Mouse (Mus musculus) cerebellum, adult 8-10 months (tissue): Measurements from ENCODE around the gene Utp20.
"Not testable (repeated sequence)": the region's sequence is repeated elsewhere in the genome, so short reads cannot be mapped to it uniquely, and the experiment has no call there.

Experiments used
- DNase-seq: peaks from one replicate; pipeline ENCODE4 v3.0.0; 2022

Utp20 gene

GRCm38 (mm10) chr10:88783135-88783534 is 43.5 kb downstream of the Utp20 start:
- not testable (repeated sequence) for DNase-seq

DNA sequence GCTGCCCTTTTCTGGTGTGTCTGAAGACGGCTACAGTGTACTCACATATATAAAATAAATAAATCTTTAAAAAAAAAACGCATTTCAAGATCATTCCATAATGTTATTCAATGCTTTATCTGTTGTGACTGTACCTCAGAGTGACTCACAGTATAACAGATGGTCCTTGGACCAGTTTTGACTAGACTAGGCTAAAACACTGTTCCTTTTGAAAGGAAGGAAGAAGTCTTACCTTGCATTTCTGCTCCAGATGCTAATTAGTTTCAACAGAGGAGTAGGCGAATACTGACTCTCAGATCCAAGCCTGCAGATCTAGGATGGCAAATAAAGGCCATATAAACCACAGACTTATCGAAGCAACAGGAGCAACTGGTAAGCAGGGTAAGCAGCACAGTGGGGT is 45.9 kb downstream of the Utp20 start:
- no peak for DNase-seq

GRCm38 (mm10) chr10:88776206-88776605 is 50.4 kb downstream of the Utp20 start:
- no peak for DNase-seq

DNA sequence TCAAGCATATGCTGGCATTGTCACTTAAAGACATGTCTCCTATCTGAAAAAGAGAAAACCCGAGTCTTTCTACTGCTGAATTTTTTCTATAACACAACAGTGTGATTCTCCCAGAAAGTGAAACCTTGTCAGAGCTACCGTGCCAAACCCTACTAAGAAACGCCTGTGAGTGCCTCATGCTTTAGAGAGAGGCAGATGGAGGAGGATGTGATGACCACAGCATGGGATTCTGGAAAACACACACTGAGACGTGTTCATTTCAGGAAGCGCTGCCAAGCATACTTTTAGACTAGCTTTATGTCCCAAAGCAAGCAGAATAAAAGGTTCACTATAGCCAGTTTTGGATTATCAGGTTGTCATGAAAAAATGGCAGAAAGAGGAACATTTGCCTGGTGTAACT is 53.6 kb downstream of the Utp20 start:
- DNase-seq, result not testable (repeated sequence)

GRCm38 (mm10) chr10:88769676-88770075 is 56.9 kb downstream of the Utp20 start:
- no peak for DNase-seq

DNA sequence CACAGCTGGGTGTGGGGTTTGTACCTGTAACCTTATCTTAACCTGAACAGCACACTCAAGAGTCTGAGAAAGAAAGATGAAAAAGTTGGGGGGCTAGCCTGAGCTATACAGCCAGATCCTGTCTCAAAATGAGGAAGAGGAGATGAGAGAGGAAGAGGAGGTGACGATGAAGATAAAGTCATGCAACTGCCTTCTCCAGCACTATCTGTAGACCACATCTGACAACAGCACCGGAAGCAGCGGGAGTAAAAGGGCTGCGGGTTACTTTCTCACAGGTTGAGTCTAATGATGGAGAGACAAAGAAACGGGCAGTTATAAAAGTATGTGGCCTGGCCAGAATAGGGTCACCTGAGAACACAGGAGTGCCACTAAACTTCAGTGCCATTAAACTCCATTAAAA is 57.6 kb downstream of the Utp20 start:
- no peak for DNase-seq

DNA sequence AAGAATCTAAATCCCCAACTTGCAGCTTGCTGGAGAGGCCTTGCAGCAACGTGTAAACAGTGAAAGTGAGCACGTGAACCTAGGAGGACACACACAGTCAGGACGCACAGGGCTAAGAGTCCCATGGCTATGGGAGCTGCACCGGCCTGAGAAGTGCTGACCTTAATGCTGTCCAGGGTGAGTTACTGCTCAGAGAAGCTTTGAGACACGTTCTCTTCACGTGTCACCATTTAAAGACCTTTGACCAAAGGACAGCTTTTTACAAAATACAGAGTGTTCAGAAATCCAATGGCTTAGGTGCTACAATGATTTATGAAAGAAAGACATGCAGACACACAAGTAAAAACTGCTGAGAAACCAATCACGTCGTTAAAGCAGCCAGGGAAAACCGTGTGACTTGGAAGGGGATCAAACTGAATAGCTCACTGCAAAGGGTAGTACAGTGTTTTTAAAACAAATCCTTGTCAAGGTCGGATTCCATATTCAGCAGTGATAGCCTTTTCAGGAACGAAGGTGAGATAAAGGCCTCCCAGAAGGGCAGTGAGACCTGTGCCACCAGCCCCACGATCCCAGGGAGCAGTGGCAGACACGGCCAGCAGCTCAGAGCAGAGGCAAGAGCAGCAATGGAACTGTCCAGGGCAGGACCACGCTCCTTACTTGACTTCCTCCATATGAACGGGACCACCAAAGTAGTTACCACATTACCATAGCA is 61.0 kb downstream of the Utp20 start:
- DNase-seq, result no peak

DNA sequence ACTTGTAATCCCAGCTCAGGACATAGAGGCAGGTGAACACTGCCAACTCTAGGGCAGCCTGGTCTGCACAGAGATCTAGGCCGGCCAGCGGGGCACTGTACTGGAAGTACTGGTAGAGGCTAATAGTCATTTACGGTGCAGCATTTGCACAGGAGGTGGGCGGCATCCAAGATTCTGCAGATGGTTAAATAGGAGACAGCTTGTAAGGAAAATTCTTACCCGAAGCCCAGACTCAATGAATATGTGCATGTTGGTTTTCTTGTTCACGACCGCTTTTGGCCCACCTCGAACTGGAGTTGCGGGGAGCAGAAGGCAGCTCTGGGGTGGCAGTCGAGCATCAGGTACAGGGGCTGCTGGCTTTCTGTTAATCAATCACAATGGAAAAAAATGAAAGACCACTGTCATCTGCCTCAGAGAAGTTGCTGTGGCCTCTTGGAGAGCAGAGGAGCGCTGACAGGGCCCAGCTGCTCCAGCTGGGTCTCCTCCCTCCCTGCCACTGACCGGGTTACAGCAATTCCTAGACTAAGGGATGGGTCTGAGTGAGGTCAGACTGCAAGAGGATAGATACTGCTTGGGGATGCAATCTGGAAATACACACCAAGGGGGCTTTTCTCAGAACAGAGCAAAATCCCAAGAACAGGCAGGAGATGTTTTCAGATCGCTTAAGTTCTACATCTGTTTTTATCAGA is 64.9 kb downstream of the Utp20 start:
- DNase-seq, result no peak

DNA sequence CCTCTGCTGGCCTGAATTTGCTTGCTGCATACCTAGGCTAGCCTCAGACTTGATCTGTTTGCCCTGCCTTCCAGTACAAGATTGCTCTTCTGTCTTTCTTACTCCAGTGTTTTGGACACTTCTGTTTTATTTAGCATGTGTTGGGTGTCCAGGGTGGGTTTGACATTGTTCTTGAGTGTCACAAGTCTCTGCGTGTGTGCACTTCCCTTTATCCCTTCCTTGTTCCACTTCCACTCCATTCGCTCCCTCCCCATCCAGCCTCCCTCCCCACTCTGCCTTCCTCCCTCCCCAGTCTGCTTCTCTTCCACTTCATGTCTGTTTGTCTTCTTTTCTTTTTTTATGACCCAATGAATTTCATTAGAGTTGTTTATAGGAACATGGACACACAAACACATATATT is 85.2 kb downstream of the Utp20 start:
- DNase-seq, result no peak

DNA sequence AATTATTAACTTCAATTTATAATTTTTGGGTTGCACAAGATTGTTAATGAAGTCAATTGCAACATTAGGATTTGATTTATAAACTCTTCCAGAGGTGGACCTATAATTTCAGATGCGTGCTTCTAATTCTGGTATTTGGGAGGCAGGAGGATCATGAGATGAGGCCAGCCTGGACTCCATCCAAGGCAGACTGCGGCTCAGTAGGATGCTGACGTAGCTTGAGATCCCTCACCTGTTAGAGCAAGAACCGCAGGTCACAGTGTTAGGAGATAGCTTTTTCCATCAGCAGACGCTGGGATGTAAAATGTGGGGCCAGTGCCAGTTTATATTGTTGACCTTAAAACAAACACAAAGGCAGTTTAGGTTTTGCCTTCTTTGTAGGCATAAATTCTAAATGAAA is 85.8 kb downstream of the Utp20 start:
- peak; percentile 21 for DNase-seq

GRCm38 (mm10) chr10:88739818-88740217 is 86.8 kb downstream of the Utp20 start:
- DNase-seq, result no peak

GRCm38 (mm10) chr10:88739074-88739473 is 87.5 kb downstream of the Utp20 start:
- not testable (repeated sequence) for DNase-seq

DNA sequence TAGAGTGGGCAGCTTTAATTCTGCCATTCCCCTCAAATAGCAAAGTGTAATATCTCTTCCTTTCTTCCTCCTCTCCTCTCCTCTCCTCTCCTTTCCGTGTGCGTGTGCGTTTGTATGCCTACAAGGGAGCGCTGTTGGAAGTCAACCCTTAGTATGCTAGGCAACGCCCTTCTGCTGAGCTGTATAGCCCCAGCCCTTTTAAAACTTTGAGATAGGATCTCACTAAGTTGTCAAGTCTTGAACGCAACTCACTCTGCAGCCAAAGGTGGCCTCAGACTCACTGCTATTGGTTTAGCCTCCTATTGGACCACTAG is 94.3 kb downstream of the Utp20 start:
- DNase-seq, result no peak

GRCm38 (mm10) chr10:88731496-88732308 is 94.9 kb downstream of the Utp20 start:
- DNase-seq, result no peak

DNA sequence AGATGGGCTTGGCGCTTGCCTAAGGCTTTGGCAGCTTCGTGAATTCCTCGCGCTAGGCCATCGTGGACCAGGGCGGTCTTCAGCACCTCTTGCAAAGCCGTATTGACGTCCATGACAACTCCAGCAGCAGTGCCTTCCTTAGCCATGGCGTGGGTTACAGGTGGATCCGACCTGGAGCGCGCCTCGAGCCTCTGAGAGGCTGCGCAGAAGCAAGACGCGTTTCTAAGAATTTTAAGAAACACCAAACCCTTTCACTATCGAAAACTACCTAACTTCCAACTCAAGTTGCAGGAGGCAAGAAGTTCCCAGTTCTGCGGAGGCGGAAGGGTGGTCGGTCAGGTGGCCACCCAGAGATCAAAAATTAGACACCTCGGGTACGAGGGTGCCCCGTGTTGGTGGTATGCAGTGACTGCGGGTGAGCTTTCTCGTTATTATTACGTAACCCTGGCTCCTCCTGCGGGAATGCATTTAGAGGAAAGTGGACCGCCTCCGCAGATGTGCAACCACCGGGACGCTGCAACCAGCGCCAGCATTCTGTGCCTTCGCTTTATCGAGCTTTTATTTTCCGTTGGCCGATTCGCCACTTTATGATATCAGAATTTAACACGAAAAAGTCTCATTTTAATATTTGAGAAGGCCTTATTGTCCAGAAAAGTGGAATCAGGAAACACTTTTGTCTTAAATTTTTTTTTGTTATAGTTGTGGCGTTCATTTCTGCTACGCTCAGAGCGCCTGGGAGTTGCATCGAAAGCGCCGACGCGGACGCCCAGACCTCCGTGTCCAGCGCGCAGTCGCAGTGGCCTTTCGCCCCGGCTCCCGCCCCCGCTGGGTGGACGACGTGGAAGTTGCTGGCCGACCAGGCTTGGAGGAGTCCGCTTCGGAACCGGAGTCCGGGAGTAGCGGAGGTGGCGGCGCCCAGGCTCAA is 95.8 kb downstream of the Utp20 start, which contains the start of gene Arl1:
TSS of gene Arl1 (plus strand) at position 288 of the 925 bp plus-strand sequence.
- DNase-seq, result peak; percentile 93

DNA sequence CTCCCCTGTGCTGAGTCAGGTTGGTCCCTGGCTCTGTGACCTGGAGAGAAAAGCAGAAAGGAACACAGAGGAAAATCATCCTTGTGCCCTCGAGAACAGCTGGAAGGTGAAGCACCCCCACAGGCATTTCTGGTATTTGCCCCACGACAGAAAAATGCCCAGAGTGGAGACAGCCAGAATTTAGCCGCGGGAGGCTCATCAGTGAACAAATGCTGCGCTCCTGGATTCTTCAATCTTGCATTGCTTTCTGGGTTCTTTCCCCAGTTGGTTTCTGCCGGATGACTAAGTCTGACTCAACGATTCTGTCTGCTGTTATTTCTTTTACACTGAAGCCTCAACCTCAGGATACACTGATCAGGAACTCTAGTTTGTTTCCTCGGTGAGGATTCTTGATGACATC is 98.4 kb downstream of the Utp20 start:
- DNase-seq, result no peak

DNA sequence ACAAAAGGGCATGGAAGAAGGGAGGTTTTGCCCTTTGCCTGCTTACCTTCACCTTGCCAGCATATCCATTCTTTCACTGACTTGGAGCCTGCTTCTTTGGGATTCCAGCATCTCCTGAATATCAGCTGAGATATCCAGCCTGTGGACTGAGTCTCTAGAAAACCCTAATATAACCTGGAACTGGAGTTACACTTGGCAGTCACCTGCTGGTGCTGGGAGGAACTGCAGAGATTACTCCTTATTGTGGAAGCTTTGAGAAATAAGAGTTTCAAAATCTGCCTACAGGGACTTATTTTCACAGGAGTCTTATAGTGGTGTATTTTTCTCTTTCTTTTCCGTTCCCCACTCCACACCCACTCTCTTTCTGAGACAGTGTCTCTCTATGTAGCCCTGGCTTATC is 99.5 kb downstream of the Utp20 start:
- no peak for DNase-seq

DNA sequence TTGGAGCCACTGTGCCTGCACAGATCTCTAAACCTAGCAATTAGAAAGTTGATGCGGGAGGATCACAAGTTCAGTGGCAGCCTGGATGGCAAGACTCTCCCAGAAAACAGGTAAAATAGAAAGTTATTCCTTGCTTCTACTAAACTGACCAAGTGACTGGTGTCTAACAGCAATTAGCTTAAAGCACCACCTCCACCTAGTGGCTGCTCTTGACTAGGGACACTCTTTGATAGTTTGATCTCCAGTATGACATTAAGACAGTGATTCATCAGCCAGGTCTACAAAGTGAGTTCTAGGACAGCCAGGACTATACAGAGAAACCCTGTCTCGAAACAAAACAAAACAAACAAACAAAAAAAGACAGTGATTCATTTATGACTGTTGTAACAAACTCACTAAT is 101.3 kb downstream of the Utp20 start:
- no peak for DNase-seq

DNA sequence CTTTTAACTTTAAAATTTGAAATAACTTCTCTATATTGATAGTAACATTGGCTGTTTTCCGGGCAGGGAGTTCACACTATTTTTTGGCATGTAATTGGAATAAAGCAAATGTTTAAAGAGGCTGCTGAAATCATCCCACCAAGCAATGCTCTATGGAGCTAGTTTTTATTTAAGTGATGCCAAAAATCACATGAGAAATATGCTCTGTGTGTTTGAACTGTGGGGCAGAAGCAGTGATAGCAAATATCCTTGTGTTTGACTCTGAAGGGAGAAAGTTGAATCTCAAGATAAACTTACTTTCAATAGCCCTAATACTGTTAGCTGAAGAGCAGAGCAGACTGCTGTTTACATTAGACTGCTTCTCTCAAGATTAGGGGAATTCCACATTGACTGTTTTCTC is 107.0 kb downstream of the Utp20 start:
- DNase-seq, result no peak

DNA sequence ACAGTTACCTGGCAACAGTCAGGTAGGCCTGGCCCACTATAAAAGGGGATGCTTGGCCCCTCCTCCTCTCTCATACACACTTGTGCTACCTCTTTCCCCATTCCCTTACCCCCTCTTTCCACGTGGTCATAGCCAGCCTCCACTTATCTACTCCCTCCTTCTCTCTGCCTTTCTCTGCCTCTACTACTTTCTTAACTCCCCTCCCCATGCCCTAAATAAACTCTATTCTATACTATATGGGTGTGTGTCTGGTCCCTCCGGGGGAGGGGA is 108.9 kb downstream of the Utp20 start:
- no peak for DNase-seq

DNA sequence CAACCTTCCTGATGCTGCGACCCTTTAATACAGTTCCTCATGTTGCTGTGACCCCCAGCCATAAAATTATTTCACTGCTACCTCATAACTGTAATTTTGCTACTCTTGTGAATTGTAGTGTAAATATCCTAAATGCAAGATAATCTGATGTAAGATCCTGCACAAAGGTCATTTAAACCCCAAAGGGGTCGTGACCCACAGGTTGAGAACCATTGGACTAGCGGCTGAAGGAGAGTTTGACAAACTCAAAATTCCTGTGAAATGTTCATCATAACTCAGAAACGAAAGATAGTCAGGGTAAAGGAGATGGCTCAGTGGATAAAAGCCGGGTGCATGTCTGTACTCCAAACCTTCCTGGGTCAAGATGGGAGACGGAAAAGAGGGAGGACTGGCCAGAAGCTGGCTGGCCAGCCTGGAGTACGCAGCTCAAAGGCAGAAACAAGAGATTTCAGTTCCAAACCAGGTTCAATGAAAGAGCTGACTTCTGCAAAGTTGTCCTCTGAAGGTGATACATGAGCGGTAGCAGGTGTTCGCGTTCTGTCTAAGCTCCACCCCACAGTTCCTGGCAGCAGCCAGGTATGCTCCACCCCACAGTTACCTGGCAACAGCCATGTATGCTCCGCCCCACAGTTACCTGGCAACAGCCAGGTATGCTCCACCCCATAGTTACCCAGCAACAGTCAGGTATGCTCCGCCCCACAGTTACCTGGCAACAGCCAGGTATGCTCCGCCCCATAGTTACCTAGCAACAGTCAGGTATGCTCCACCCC is 109.4 kb downstream of the Utp20 start:
- no peak for DNase-seq

- no peak for DNase-seq
These were observed 111.0 kb downstream of the Utp20 start for GRCm38 (mm10) chr10:88715621-88716020.
